In genomic region chr6:137870667-137871066, GRCm38 (mm10) we compare ENCODE assay signal across 14 mouse cellular contexts.
DNase-seq lines count a peak whose midpoint lies in the region; ATAC-seq lines count a peak whose summit lies in the region.
"Had no signal": no experiment of that assay in that cellular context is flagged by ENCODE, and none has a peak within 500 bp of the region (broad histone marks: within the 10 kb centered on the region; RNA-seq: fewer than 3 reads in every experiment).

No protein-coding gene starts in this region.

- peak overlapping the region; percentile 55 for H3K27ac ChIP-seq in forebrain, embryonic 13.5 days
- no peak overlapping the region for H3K27ac ChIP-seq in forebrain, embryonic 10.5 days
- H3K27ac ChIP-seq in forebrain, embryonic 16.5 days (ENCODE audit: low read length) = peak overlapping the region; percentile 80
- H3K27ac ChIP-seq in limb, embryonic 10.5 days = no peak overlapping the region
- H3K27ac ChIP-seq: heart, embryonic 15.5 days; hindbrain, embryonic 15.5 days; liver, embryonic 15.5 days had no signal

- H3K9me3 ChIP-seq in forebrain, embryonic 13.5 days (replicated peaks) = no peaks in the 10 kb centered on the region
- no peaks in the 10 kb centered on the region for H3K9me3 ChIP-seq in forebrain, embryonic 10.5 days
- peaks cover 7% of the 10 kb centered on the region; the same call in 1 of the 2 replicates for H3K9me3 ChIP-seq in forebrain, embryonic 16.5 days (ENCODE audit: control insufficient read depth, low read length)
- no peaks in the 10 kb centered on the region for H3K9me3 ChIP-seq in limb, embryonic 10.5 days (replicated peaks)
- H3K9me3 ChIP-seq: heart, embryonic 15.5 days; hindbrain, embryonic 15.5 days; liver, embryonic 15.5 days had no signal

- ATAC-seq in forebrain, embryonic 13.5 days = peak; percentile 70
- peak; percentile 83 for ATAC-seq in forebrain, embryonic 16.5 days

- DNase-seq in forebrain, embryonic 10.5 days (ENCODE audit: extremely low spot score, low spot score) = no peak
- DNase-seq in layer of hippocampus, adult 9-10 months (ENCODE audit: low spot score) = peak; percentile 56
- DNase-seq in limb, embryonic 10.5 days (ENCODE audit: low spot score) = peak; percentile 12
- no peak for DNase-seq in kidney, postnatal 25 days
- no peak for DNase-seq in embryo, embryonic 10 days (ENCODE audit: low spot score)
- DNase-seq in cerebellum, postnatal 14 days = no peak
- DNase-seq: adrenal gland, postnatal 14 days; kidney, adult 8-10 months; midbrain, embryonic 14.5 days had no signal

- H3K9ac ChIP-seq in forebrain, embryonic 13.5 days = no peak overlapping the region
- no peak overlapping the region for H3K9ac ChIP-seq in forebrain, embryonic 16.5 days (replicated peaks; ENCODE audit: low read depth, low read length)
- H3K9ac ChIP-seq: heart, embryonic 15.5 days; hindbrain, embryonic 15.5 days; liver, embryonic 15.5 days had no signal

- no peak overlapping the region for H3K4me3 ChIP-seq in forebrain, embryonic 13.5 days
- H3K4me3 ChIP-seq in forebrain, embryonic 10.5 days = no peak overlapping the region
- H3K4me3 ChIP-seq in forebrain, embryonic 16.5 days (replicated peaks; ENCODE audit: low read length) = no peak overlapping the region
- H3K4me3 ChIP-seq in limb, embryonic 10.5 days = no peak overlapping the region
- H3K4me3 ChIP-seq: heart, embryonic 15.5 days; hindbrain, embryonic 15.5 days; liver, embryonic 15.5 days had no signal

- no peaks in the 10 kb centered on the region for H3K36me3 ChIP-seq in forebrain, embryonic 13.5 days (ENCODE audit: poor library complexity, severe bottlenecking)
- H3K36me3 ChIP-seq in forebrain, embryonic 10.5 days (replicated peaks) = no peaks in the 10 kb centered on the region
- H3K36me3 ChIP-seq in forebrain, embryonic 16.5 days (ENCODE audit: control insufficient read depth, insufficient read depth) = no peaks in the 10 kb centered on the region
- no peaks in the 10 kb centered on the region for H3K36me3 ChIP-seq in limb, embryonic 10.5 days
- H3K36me3 ChIP-seq: heart, embryonic 15.5 days; hindbrain, embryonic 15.5 days; liver, embryonic 15.5 days had no signal

- 0 out of 2 replicates have a peak, but pooled peaks cover 6% of the 10 kb centered on the region for H3K4me1 ChIP-seq in forebrain, embryonic 13.5 days
- H3K4me1 ChIP-seq in forebrain, embryonic 10.5 days = no peaks in the 10 kb centered on the region
- peaks cover 19% of the 10 kb centered on the region for H3K4me1 ChIP-seq in forebrain, embryonic 16.5 days (replicated peaks; ENCODE audit: control insufficient read depth, insufficient read depth, low read length)
- no peaks in the 10 kb centered on the region for H3K4me1 ChIP-seq in limb, embryonic 10.5 days
- H3K4me1 ChIP-seq: hindbrain, embryonic 15.5 days; liver, embryonic 15.5 days had no signal

- H3K4me2 ChIP-seq in forebrain, embryonic 13.5 days = no peak overlapping the region
- H3K4me2 ChIP-seq in forebrain, embryonic 16.5 days (ENCODE audit: low read length) = 0 out of 2 replicates have a peak overlapping the region, but pooled peaks have one; percentile 14
- H3K4me2 ChIP-seq: heart, embryonic 15.5 days; hindbrain, embryonic 15.5 days; liver, embryonic 15.5 days had no signal

- H3K27me3 ChIP-seq in forebrain, embryonic 13.5 days = no peaks in the 10 kb centered on the region
- H3K27me3 ChIP-seq in forebrain, embryonic 10.5 days (ENCODE audit: poor library complexity, severe bottlenecking) = no peaks in the 10 kb centered on the region
- H3K27me3 ChIP-seq in forebrain, embryonic 16.5 days (replicated peaks; ENCODE audit: control insufficient read depth, insufficient read depth, low read length) = no peaks in the 10 kb centered on the region
- no peaks in the 10 kb centered on the region for H3K27me3 ChIP-seq in limb, embryonic 10.5 days (ENCODE audit: low read depth, poor library complexity, severe bottlenecking)
- H3K27me3 ChIP-seq: heart, embryonic 15.5 days; hindbrain, embryonic 15.5 days; liver, embryonic 15.5 days had no signal

- 69% methylated on average over 6 of the region's 6 CpGs for WGBS in forebrain, embryonic 13.5 days
- 93% methylated on average over 6 of the region's 6 CpGs for whole genome bisulfite sequencing in forebrain, embryonic 10.5 days
- 41% methylated on average over 6 of the region's 6 CpGs for WGBS in forebrain, embryonic 16.5 days
- WGBS in limb, embryonic 10.5 days = 81% methylated on average over 6 of the region's 6 CpGs

Comparison
In these comparisons a context has a peak if more than half of its experiments do, and no peak if none do; other contexts are left out.
1. H3K27ac ChIP-seq: peak in forebrain, embryonic 13.5 days (single experiment) and forebrain, embryonic 16.5 days (single experiment); none in forebrain, embryonic 10.5 days (single experiment) and limb, embryonic 10.5 days (single experiment).
2. DNase-seq: peak in layer of hippocampus, adult 9-10 months (single experiment) and limb, embryonic 10.5 days (single experiment); none in forebrain, embryonic 10.5 days (single experiment), kidney, postnatal 25 days (0 of 2), embryo, embryonic 10 days (single experiment) and cerebellum, postnatal 14 days (0 of 2).